Mouse (Mus musculus) c-Kit-positive CD71-positive TER-119-positive erythroid progenitor cells, embryonic 14.5 days (primary cell): ENCODE measurements around the gene Arsg.

Experiments used
- DNase-seq: peaks from one replicate; pipeline ENCODE4 v3.0.0-alpha.2; 2013; ENCODE audit warnings: low spot score

The Arsg gene

DNA sequence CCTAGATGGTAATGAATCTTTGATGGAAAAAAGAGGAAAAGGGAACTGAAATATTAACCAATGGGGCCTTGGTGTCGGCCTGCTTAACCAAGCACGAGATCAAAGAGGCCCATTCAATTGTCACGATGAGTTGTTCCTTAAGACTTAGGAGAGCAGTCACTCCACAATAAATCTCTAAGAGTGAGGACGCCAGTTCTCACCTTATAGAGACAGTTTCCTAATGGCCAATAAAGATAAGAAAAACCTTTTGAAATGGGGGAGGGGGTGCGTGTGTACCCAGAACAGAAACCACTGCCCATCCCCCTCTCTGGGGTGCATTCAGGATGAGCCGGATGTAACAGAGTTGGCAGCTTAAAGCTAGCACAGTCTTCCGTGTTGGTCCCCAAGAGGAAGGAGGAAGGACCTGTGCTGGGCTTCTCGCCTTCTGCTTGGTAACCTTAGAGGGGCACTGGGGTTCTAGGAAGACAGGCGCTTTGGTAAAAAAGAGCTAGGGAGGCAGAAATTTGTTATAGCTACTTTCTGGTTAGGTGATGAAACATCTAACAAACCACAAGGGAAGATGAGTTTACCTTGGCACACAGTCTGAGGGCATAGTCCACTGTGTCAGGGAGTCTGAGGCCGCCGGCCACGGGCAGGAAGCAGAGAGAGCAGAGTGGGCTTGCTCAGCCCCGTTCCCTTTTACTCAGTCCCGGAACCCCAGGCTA is 22.7 kb downstream of the Arsg start:
- no peak for DNase-seq

DNA sequence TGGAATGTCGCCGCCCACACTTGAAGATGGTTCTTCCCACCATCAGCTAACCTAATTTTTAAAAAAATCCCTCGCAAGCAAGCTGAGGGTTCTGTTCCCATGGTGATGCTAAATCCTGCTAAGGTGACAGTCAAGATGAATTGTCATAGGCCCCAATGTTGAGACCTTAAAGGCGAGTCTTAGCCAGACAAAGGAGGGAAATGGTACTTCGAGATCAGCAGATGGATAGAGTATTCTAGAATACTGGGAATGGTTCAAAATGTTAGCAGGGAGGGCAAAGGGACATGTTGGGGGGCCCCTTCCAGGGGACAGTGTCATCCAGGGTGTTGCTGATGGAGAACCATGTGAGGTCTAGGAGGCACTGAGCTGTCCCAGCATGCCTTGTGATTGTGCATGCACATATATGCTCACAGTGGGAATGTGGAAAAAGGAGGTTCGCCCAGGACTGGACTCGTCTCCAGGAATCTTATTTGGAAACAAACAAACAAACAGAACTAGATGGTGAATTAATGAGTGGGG is 23.4 kb downstream of the Arsg start:
- no peak for DNase-seq

DNA sequence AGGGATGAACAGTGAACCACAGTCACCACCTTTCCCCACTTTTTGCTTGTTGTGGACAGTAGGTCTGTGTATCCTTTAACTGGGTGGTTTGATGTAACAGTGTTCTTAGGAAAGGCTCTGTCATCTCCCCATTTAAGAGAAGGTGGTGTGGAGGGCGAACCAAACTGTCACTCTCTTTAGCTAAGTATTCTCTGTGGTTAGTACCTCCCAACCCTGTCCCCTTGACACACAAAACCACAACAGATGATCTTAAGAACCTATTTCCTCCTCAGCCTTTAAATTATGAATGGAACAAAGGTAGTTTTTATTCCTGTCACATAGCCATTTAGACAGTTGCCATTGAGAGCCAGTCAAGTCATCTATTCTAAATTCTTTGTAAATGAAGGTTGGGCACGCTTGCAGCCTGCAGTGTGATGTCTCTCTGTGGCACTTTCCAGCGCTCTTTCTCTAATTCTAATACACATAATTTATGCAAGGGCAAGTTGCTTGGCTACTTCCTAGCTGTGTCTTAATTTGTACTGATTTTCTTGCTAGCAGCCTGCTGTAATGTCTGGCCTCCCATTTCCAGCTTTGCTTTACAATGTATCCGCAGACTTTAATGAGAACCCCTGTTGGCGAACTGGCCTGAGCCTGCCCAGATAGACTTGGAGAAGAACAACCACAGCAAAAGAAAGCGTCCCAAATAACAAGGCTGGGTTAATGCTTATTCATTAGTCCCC is 24.0 kb downstream of the Arsg start:
- DNase-seq: no peak

DNA sequence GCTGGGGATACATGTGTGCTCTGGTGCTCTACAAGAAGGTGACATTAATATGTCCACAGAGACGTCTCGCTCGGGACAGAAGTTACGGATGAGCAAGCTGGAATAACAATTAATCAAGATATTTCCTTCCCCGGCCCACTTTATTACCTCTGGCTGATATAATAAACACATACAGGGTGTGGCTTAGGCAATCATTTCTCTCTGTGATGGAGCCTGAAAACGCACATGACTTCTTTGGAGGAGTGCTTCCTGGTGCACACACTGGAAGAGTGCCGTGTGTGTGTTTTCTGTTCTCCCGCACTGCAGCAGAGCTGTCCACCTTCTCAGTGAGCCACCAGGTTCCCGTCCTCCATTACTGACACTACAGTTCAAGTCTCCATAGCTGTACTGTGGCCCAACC is 24.8 kb downstream of the Arsg start:
- DNase-seq: no peak

DNA sequence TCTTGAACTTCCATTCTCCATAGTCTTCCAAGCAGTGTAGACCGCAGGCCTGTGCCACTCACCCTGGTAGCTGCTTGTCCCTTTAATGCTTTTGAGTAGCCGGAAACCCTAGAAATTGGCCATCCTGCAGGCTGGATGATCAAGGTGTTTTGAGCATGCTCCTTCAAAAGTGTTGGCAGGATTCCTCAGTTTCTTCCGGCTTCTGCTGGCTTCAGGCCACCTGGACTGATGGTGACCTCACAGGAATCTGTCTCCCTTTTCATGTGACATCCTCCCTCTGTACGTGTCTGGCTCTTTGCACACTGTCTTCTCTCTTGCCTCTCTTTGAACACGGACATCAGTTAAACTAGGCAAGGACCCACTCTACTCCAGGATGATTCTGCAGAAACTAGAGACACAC is 27.0 kb downstream of the Arsg start:
- DNase-seq: no peak

DNA sequence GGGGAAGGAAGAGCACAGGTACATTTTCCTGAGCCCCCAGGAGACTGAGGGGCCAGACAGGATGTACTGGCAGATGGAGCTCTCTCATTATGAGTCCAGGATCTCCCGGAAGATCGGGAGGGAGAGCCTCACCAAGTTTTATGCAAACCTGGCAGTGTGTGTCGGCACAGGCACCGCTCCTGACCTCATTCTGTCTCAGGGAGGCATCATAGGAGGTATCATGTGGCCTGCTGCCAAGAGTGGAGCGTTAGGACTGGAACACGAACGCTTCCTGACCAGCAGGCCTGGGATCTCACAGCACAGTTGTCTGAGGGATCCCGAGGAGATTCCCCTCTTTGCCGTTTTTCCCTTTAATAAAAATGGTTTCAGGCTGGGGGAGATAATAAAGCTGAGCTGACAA is 31.8 kb downstream of the Arsg start:
- DNase-seq: no peak

DNA sequence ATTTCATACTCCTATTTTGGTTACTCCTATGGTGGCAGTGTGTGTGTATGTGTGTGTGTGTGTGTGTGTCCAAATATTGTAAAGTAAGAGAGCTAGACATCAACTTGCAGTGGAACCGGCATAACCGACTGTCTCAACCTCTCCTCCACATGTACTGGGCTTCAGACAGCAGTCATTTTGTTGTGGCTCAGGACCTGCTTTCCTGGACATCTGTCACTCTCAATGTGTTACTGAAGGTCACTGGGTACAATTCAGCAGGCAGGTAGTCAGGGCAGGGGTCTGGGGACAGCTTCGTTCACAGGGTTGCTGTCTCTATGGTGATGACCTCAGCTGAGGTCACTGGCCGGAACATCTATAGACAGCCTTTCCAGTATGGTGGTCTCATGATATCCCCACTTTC is 32.6 kb downstream of the Arsg start:
- no peak for DNase-seq

DNA sequence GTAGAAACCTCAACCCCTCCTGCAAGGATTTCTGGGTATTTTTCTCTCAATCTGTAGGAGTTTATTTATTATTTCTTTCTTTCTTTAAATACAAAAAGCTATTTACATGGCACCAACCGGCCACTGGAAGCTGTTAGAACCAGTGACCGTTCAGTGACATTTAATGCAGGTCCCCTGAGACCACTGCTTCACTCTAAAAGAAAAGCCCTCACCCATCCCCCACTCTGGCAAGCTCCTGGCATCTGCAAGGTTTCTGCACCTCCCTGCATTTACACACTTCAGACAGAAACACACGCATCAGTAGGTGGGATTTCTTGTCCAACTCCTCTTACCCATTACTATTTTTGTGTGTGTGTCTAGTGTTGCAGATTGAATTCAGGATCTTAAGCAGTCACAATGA is 33.9 kb downstream of the Arsg start:
- no peak for DNase-seq

DNA sequence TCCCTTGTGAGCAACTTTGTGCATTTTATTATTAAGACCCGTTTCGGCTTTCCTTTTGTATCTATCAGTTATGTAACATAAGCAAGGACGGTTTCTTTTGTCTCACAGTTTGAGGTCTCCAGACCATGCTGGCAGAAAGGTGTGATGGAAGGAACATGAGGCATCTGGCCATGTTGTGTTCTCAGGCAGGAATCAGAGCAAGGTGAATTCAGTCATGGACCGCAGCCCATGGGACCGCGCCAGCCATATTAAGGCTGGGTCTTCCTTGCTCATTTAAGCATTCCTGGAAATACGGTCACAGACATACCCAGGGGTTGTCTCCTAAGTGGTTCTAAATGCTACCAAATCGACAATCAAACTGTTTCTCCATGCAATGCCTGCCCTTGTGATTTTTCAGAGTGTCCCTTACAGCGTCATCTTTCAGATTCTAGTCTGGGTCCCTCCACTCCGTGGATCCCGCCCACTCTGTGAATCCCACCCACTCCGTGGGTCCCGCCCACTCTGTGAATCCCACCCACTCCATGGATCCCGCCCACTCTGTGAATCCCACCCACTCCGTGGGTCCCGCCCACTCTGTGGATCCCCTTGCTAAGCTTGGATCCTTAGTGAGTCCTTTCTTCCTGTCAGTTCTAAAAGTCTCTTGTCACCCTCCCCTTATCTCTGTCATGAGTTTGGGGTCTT is 40.0 kb downstream of the Arsg start:
- no peak for DNase-seq

DNA sequence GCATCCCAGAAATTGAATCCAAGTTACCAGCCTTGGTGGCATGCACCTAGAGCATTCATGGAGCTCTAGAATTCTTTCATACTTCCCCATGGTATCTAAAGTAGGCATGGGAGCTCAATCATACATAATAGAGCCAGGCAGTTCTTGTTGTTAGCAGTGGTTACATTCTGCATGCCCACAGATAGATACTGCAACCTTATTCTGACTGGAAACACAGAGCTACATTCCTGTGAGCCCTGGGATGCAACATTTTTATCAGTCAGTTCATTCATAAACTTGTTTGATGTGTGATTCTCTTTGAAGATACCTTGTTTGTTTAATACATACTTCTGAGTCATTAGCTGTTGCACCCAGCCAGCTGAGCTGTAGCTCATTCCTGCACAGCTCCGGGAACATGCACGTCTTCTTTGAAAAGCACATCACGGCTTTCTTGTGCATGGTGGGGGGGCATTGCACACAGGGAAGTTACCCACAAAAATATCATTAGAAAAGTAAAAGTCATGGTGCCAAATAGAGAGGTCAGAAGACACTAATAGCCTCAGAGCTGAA is 41.0 kb downstream of the Arsg start:
- DNase-seq: no peak

DNA sequence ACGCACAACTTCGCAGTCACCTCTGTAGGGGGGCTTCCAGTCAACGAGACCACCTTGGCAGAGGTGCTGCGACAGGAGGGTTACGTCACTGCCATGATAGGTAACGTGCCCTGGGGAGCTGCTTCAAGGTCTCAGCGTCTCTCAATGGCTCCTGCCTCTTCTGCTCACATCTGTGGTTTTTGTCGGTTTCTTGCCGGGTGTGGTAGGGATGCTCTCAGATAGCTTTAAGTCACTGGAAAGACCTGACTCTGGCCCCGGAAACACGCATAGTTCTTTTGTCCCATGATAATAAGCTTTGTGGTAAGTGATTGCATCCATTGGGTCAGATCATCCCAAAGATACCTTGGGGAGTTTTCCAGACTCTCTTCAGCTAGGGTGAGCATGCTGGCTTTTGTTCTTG is 44.2 kb downstream of the Arsg start:
- no peak for DNase-seq

DNA sequence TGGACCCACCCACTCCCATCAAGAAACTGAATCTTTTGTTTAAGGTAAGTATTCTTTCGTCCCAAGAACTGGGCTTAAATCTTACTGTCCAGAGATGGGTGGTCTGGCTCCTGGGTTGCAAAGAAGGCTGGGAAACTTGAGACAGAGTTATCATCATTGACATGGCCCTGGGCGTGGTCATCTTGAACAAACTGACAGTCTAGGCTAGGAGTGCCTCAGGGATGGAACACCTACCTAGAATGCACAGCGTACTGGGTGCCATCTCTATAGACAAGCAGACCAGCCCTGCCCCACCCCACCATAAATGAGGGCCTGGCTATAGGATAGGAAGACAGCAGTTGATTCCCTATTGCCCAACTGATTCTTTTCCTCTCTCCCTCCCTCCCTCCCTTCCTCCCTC is 44.6 kb downstream of the Arsg start:
- DNase-seq: peak; percentile 57

DNA sequence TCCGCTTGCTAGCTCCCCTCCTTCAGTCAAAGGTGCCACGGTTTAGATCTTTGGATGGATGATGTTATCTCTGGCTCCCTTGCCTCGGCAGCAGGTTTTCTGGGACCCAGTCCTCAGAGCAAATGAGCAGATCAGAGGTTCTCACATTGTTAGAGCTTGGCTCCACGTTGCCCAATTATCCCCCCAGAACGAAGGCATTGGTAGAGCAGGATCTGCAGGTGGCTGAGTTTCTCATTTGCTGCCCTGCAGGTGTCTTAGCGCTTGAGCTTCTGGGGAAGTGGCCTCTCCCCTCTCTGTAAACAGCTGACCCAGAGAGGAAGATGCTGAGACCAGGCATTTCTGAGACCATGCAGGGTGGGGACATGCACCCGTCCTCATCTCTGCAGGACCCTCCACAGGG is 47.8 kb downstream of the Arsg start:
- DNase-seq: no peak

DNA sequence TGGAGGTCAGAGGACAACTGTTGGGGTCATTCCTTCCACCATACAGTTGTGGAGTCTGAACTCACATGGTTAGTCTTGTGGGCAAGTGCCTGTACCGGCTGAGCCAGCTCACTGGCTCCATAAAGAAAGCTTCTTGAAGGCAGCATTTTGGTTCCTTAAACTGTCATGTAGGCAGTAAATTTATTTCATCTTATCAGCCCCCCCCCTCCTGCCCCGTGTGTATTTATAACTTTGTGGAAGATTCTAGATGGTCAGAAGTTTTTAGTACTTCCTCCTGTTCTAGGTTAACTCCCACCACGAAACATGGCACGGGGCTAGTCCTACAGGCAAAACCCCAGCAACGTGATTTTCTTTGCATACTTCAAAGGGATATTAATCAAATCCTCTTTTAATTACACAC is 51.7 kb downstream of the Arsg start:
- DNase-seq: no peak

DNA sequence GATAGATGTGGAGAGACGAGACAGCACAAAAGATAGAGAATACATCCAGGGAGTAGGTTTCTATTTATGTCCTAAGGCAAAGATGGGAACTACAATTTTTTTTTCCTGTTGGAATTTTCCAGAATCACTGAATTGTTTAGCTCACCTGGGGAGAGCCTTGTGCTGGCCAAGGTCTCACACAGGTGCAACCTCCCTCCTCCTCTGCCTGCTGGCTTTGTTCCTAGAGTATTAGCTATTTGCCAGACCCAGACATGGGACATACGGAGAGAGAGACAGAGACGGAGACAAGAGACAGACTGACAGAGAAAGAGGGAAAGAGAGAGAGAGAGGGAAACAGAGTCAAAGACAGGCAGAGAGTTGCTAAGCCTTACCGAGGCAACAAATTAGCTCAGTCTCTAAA is 52.4 kb downstream of the Arsg start:
- DNase-seq: no peak

DNA sequence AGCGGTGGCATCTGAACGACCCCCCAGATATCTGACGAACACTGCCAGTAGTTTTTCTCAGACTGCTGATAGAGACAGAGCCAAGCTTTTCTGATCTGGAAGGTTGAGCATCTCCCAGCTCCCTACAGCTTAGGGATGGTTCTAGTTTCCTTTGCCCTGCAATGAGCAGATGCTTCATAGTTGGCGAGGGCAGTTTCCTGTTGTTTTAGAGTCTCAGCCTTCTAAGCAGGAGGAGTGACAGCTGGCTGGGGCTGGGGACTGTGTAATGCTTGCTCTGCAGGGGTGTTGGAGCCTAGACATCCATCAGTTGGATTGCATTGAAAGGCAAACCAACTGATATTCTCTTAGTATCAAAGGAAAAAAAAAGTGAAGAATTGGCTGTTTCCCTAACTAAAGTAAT is 56.9 kb downstream of the Arsg start:
- DNase-seq: no peak

DNA sequence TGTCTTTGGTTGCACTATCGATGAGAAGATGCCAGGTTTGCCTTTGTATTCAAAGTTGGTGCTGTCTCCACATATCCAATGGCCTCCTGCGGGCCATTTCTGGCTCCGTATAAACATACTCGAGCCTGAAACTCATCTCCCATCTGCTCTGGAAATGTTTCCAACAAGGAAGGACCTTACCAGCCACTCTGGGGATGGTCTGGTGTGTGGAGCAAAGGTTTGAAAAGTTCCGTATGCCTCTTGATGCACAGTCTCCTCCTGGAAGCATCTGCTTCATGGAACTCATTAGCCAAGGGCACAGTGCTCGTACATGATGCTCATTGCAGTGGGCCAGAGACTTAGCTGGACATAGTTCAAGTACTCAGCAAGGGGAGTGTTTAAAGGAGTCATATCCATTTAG is 62.8 kb downstream of the Arsg start:
- DNase-seq: no peak

DNA sequence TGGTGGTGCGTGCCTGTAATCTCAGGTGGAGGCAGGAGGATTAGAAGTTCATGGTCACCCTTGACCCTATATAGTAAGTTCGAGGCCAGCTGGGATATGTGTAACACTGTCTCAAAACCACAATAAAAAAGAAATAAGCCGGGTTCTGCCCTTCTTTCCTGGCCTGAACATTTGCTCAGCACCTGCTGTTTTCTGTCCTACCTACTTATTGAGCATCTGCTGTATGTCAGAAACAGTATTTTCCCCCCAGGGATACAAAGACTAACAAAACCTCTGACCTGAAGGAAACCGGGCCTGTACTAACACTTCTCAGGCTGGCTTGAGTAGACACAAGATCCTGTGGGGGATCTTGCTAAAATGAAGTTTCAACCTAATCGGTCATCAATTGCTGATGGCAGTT is 63.8 kb downstream of the Arsg start:
- no peak for DNase-seq

DNA sequence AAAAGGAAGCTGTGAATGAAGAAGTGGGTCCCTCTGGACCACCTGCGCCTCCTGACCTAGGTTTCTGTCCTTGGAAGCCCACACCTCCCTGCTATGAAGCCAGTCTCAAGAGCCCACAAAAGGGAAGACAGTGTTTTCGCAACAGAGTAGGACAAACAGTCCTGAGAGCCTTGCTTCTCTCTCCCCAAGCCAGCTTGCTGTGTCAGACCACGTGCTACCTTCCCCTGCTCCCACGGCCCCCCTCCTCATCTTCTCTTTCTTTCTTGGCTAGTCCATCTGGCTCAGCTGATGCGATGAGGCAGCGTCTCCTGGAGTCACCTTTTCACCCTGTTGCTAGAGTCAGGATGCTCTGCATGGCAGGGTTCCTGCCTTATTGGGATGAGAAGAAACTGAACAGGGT is 66.1 kb downstream of the Arsg start:
- no peak for DNase-seq

DNA sequence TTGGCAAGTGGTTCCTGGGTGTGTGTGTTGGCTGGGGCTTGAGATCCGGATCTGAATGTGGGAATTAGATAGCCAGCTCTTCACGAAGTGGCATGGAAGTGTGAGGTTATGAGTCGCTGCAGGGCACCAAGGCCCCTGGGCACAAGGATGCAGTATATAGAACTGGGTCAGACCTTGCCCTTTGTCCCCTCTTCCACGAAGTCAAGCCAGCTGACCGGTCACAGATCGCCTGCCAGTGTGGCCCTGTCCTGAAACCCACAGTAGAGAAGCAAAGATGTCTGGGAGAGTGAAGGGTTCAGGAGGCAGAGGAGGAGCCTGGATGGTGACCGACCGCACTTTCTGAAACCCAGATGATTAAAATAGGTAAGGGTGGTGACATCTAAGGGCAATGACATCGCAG is 70.3 kb downstream of the Arsg start:
- DNase-seq: no peak

DNA sequence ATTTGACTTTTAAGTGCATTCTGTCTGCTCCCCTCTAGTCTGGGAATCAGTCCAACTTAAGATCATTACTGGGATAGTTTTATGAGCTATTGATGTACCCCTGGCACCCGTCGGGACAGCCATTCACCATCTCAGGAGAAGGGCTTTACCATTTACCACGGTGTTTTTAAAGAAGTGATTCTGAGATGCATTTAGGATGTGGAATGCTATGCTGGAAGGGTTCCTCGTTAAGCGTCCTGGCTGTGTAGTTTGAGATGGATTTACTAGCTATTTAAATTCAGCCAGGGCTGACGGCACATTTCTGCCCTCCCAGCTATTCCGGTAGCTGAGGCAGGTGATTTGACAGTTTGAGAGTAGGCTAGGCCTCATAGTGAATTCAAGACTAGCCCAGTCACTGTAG is 71.3 kb downstream of the Arsg start:
- no peak for DNase-seq

DNA sequence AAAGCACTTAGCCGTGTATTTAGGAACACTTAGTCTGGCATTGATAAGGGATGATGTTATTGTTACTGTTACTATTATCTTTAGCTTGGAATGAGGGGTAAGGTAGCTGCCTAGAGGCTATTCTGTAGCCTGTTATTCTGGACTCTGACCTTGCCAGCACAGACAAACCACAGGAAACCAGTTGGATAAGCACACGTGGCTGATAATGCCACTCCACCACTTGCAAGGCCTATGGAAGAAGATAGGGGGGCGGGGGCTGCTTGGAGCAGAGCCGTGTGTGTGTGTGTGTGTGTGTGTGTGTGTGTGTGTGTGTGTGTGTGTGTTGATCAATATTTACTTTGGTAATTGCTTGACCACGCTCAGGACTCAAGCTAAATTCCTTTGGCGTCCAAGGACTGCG is 72.1 kb downstream of the Arsg start:
- DNase-seq: peak; percentile 62

DNA sequence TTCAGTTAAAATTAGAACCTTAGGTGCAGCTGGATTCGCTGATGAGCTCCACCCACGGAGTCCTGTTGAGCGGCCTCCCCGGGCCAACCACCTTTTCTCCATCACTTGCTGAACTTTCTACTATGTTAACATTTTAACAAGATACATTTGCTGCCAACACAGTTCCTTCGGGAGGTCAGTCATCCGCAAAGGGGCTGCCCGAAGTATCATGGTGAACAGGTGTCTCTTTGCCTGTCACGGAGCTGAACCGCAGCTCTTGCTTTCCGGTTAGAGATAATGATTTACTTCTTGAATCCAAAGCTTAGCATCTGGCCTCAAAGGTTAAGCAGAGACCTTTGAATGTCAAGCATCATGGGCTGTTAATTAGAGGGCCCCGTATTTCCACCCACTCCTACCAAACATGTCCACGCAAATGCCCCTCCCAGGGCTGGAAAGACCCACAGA is 72.5 kb downstream of the Arsg start:
- no peak for DNase-seq
